Mouse (Mus musculus) liver, postnatal 0 days (tissue): ENCODE data around the gene Dock10. TPM values are rescaled to one million over a fixed set of nuclear protein-coding genes. Genes with fewer than 3 reads are reported as not detected.

ENCODE experiments used
- ATAC-seq: fragments of 200-750 bp; cut with Nextera tagmentation; 2 replicates; pipeline ENCODE4 v1.8.0; 2017; ENCODE audit warnings: mild to moderate bottlenecking, moderate library complexity
- DNase-seq: peaks from one replicate; pipeline ENCODE4 v3.0.0-alpha.2; 2016
- H3K27ac ChIP-seq: fragments of 300-500 bp; sonication (generic); 2 replicates; pipeline ENCODE4 v1.5.1; 2014; ENCODE audit warnings: antibody characterized with exemption, moderate library complexity, mild to moderate bottlenecking, low read depth
- H3K27me3 ChIP-seq: fragments of 300-500 bp; sonication (generic); 2 replicates; pipeline ENCODE4 v1.6.1; 2014; ENCODE audit warnings: low read length, control low read depth, mixed read lengths; ENCODE audit not compliant: insufficient read depth
- H3K36me3 ChIP-seq: fragments of 300-500 bp; sonication (generic); replicated peaks from 2 replicates; pipeline ENCODE4 v1.6.1; 2014; ENCODE audit warnings: mild to moderate bottlenecking, control low read depth, low read length, moderate library complexity, mixed read lengths; ENCODE audit not compliant: insufficient read depth
- H3K4me1 ChIP-seq: fragments of 300-500 bp; sonication (generic); 2 replicates; pipeline ENCODE4 v1.6.1; 2014; ENCODE audit warnings: antibody characterized with exemption, mild to moderate bottlenecking, control low read depth; ENCODE audit not compliant: insufficient read depth
- H3K4me2 ChIP-seq: fragments of 300-500 bp; sonication (generic); 2 replicates; pipeline ENCODE4 v1.6.1; 2014; ENCODE audit warnings: low read depth, mild to moderate bottlenecking, low read length, moderate library complexity, mixed read lengths
- H3K4me3 ChIP-seq: fragments of 300-500 bp; sonication (generic); 2 replicates; pipeline ENCODE4 v1.5.1; 2014; ENCODE audit warnings: low read depth, low read length
- H3K9ac ChIP-seq: fragments of 300-500 bp; sonication (generic); replicated peaks from 2 replicates; pipeline ENCODE4 v1.6.1; 2014; ENCODE audit warnings: mild to moderate bottlenecking, moderate library complexity
- H3K9me3 ChIP-seq: fragments of 300-500 bp; sonication (generic); 2 replicates; pipeline ENCODE4 v1.6.1; 2016; ENCODE audit warnings: mild to moderate bottlenecking, control low read depth, low read length, mixed read lengths
- CTCF ChIP-seq: sonication (generic); IDR thresholded peaks from 2 replicates; pipeline ENCODE4 v1.5.1; 2016; ENCODE audit warnings: antibody characterized with exemption, low read depth
- EP300 ChIP-seq: IDR thresholded peaks from 2 replicates; pipeline ENCODE4 v1.6.1; 2016; ENCODE audit warnings: antibody characterized with exemption, low read depth, mild to moderate bottlenecking
- WGBS: fragments of 180-500 bp; shearing (Covaris S2); extraction: QIAGEN DNeasy Blood & Tissue Kit; methylation state at CpG from one replicate; pipeline ENCODE4 v1.1.7; 2014; ENCODE audit not compliant: insufficient replicate concordance; 5-methylcytosine and 5-hydroxymethylcytosine counted together
- polyA plus RNA-seq: library from polyadenylated mRNA; unstranded; fragments of >200 nt; fragmentation: Nextera tagmentation; extraction: Ambion mirVana; gene quantifications from 2 replicates; pipeline ENCODE4 v1.2.1, GENCODE M21; 2015

Dock10 gene
- polyA plus RNA-seq, 1 experiment from 2014 or later, result 3.3 TPM

DNA sequence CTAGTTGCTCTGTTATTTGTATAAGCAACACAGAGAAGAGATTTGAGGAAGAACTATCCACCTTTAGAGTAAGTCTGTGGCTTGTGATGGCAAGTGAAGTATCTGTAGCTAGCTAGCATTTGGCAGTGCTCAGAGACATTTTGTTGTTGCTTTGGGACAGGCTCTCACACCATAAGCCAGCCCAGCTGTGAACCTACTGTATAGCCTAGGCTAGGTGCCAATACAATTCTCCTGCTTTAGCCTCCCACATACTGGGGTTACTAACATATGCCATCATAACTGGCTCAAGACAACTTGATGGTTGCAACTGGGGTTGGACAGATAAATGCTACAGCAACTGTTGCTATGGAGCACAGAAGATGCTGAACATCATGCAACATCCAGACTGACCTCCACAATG lies 298.9 kb downstream of the Dock10 start:
- TF ChIP-seq CTCF (no peak), EP300 (no peak)

GRCm38 (mm10) chr1:80453971-80454370 lies 304.4 kb downstream of the Dock10 start:
- H3K9ac ChIP-seq, result no peak overlapping the region
- no peak overlapping the region for H3K4me2 ChIP-seq
- H3K27ac ChIP-seq, result no peak overlapping the region
- H3K9me3 ChIP-seq, result no peaks in the 10 kb centered on the region
- no peaks in the 10 kb centered on the region for H3K36me3 ChIP-seq
- WGBS, result 51% methylated on average over 2 of the region's 2 CpGs
- TF ChIP-seq EP300 (no peak), CTCF (no peak)
- H3K4me3 ChIP-seq, result no peak overlapping the region
- ATAC-seq (no peak), DNase-seq (no peak)
- H3K4me1 ChIP-seq, result peaks cover 4% of the 10 kb centered on the region; the same call in 1 of the 2 replicates
- H3K27me3 ChIP-seq, result no peaks in the 10 kb centered on the region

More for the DNA sequence above, 298.9 kb downstream of the Dock10 start:
- H3K4me3 ChIP-seq, result no peak overlapping the region
- H3K9ac ChIP-seq, result no peak overlapping the region
- no peaks in the 10 kb centered on the region for H3K36me3 ChIP-seq
- no peaks in the 10 kb centered on the region for H3K27me3 ChIP-seq
- H3K4me1 ChIP-seq, result peaks cover 4% of the 10 kb centered on the region; the same call in 1 of the 2 replicates
- no peak for ATAC-seq
- DNase-seq, result no peak
- H3K9me3 ChIP-seq, result no peaks in the 10 kb centered on the region
- H3K27ac ChIP-seq, result no peak overlapping the region
- no peak overlapping the region for H3K4me2 ChIP-seq

DNA sequence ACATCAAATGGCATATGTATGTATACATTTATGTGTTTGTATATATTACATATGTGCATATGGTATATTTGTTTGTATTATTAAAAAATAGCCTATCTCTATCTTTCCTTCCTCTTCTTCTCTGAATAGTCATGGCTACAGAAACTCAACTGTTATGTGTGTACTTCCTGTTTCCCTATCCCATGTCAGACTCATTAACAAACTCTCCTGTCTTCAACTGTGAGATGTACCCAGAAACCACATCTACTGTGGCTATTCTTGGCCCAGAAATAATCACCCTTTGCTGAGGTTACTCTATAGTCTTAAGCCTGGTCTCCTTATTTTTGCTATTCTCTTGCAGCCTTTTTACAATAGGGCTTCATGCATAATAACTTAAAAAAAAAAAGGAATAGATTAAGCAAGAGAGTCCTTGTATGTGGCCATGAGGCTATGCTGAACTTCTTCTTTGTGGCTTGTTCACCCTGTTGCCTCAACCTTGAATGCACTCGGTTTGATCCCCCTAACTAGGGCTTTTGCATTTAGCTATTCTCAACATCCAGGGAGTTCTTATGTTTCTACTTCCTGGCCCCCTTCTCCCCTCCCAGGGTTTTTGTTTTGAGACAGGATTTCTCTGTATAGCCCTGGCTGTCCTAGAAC lies 306.3 kb downstream of the Dock10 start:
- Histone ChIP-seq H3K36me3 (no peaks in the 10 kb centered on the region), H3K27ac (peak overlapping the region; percentile 36; the same call in 1 of the 2 replicates), H3K9me3 (no peaks in the 10 kb centered on the region), H3K9ac (no peak overlapping the region), H3K4me2 (no peak overlapping the region), H3K4me3 (no peak overlapping the region), H3K4me1 (peaks cover 4% of the 10 kb centered on the region; the same call in 1 of the 2 replicates), H3K27me3 (no peaks in the 10 kb centered on the region)
- ATAC-seq (peak; percentile 36; the same call in 1 of the 2 replicates), DNase-seq (no peak)
- no peak for TF ChIP-seq CTCF
- no peak for TF ChIP-seq EP300
- 47% methylated on average over 1 of the region's 1 CpGs for WGBS
